Mouse (Mus musculus): ENCODE results near the gene Tmem91.

The Tmem91 gene

DNA sequence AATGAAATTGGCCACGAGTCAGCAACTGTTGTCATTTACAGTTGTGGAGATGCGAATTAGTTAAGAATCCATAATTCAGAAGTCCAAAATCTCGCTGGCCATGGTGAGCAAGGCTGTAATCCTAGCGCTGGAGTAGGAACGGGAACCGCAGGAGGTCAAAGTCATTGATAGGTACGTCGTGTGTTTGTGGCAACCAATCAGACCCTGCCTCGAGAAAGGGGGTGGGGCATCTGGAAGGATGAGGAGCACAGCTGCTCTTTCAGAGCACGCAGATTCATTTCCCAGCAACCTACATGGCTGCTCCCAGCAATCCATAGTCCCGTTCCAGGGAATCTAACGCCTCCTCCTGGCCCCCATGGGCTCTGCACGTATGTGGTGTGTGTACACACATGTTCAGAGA, 24.9 kb upstream of the Tmem91 start:
- DNase-seq = no peak

DNA sequence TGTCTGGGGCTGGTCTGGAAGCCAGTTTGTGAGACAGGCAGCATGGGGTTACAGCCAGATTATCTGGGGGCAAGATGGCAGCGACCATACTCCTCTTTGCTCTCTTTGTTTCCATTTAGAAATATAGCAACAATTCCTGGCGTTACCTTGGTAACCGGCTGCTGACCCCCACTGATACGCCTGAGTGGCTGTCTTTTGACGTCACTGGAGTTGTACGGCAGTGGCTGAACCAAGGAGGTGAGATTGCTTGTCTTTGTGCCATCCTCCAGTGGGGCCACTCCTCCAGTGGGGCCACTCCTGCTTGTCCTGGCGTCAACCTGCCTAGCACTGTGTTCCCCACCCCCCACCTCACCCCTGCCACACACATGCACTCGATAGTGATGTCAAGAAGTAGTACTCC, 19.1 kb upstream of the Tmem91 start:
- DNase-seq = no peak

DNA sequence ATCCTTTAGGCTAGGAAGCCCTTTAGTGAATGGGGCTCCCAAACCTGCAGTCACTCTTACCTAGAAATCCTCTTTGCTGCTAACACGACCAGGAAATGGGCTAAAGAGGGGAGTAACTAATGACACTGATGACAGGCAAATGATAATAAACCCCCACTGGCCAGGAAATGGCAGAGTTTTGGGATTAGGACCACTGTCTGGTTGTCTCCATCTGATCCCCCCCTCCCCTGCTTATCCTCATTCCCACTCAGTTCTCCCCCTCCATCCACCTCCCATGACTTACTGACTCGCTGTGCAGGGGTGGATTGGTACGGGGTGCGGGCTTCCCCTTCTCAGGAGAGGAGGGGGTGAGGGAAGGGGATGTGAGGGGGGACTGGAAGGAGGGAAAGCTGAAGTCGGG, 15.1 kb upstream of the Tmem91 start:
- no peak for DNase-seq

DNA sequence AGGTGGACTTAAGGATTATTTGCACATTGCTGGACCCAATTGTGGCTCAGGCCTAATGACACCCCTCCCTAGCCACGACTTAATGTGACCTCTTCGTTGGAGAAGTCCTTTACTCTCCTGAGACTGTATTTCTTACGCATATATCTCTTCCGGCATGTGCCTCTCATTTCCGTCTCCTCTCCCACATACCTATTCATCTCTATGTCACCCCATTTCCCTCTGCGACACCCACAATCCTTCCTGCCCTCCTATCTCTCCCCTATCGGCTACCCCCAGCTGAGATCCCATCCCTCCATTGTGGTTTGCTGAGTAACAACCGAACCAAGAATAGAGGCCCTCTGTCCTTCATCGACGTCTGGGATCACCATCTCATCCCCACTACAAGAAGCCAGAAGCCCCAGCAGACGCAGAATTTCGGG, 14.6 kb upstream of the Tmem91 start:
- DNase-seq = no peak

DNA sequence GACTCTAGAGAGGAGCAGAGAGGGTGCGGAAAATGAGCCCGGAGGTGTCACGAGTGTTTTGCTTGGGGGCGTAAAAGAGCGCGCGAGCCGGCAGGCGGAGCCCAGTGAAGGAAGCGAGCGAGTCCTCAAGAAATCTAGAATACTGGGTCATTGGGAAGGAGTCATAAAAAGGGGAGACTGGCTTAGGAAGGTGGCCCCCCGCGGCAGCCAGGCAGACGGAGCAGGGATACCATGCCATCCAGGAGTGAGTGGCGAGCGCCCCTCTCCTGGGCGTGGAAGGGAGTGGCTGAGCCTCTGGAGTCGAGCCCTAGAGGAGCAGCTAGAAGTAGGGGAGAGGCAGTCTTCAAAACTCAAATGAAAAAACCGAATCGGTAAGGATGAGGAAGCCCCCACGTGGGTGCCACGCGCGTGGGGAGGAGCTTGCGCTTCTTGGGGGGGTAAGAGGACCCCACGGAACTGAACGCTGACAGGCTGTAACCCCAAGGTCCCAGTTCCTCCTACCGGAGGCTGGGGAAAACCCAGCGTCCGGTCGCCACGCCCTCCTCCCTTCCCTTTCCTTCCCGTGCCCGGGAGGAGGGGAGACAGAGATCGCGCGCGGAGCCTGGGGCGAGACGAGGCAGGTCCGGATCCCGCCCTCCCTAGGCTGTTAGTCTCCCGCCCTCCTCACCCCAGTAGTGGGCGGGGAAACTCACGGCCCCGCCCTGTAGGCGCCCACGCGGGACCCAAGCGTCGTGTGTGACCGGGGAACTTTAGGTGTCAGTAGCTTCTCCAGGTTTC, 14.0 kb upstream of the Tmem91 start:
- DNase-seq = peak; percentile 78

DNA sequence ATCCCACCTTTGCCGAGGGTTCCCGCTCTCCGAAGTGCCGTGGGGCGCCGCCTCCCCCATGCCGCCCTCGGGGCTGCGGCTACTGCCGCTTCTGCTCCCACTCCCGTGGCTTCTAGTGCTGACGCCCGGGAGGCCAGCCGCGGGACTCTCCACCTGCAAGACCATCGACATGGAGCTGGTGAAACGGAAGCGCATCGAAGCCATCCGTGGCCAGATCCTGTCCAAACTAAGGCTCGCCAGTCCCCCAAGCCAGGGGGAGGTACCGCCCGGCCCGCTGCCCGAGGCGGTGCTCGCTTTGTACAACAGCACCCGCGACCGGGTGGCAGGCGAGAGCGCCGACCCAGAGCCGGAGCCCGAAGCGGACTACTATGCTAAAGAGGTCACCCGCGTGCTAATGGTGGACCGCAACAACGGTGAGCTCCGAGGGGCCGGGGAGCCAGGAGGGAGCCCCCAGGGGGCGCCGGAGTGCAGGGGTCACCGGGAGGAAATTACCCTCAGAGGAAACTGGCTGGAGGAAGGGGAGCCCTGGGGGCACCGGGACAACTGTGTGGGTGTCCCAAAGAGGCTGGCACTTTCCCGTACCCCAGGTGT, 12.9 kb upstream of the Tmem91 start:
- DNase-seq = peak; percentile 49

DNA sequence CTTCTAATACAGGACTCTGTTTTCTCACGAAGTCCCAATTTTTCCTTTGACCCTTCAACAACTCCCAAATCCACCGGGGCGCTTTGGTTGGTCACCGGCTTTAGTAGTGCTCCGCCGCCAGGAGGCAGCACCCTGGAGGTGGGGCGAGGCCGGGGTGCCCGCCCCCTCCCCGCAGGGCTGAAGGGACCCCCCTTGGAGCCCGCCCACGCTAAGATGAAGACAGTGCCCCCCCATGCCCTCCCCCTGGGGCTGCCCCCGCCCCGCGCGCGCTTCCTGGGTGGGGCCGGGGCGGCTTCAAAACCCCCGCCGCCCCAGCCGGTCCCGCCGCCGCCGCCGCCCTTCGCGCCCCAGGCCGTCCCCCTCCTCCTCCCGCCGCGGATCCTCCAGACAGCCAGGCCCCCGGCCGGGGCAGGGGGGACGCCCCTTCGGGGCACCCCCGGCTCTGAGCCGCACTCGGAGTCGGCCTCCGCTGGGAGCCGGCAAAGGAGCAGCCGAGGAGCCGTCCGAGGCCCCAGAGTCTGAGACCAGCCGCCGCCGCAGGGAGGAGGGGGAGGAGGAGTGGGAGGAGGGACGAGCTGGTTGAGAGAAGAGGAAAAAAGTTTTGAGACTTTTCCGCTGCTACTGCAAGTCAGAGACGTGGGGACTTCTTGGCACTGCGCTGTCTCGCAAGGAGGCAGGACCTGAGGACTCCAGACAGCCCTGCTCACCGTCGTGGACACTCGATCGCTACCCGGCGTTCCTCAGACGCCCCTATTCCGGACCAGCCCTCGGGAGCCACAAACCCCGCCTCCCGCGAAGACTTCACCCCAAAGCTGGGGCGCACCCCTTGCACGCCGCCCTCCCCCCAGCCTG, 11.9 kb upstream of the Tmem91 start, which contains the start of gene Tgfb1:
Gene Tgfb1, plus strand, starts transcription at position 323 of the 852 bp plus-strand sequence.
- DNase-seq = peak; percentile 76

DNA sequence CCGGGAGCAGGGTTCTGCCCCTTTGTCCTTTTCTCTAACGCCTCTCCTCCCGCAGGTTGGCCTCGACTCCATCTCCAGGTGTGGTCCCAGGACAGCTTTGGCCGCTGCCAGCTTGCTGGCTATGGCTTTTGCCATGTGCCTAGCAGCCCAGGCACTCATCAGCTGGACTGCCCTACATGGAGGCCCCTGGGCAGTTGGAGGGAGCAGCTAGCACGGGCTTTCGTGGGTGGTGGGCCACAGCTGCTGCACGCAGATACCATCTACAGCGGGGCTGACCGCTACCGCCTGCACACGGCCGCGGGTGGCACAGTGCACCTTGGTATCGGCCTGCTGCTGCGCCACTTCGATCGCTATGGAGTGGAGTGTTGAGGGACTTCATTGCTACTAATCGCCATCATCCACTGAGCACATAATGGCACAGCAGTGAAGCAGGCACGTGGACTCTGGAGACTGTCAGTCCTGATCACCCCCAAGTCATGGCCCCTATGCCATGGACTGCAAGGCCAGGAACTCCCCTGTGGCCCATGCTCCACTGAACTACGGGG, 11.0 kb upstream of the Tmem91 start:
- no peak for DNase-seq

DNA sequence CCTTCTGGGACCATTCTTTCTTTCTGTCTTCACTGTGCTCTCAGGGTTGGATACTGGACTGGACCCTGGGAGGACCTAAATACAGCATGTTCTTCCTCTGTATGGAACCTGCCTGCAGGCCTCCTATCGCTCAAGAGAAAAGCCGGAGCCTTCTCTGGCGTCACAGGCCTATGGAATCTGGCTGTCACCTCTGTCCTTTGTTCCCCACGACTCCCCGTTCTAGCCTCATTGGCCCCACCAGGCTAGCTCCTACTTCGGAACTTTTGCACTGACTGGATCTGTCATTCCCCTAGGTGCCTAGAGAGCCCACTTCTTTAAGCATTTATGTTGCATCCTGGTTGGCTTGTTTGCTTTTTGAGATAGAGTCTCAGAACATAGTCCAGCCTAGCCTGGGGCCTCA, 9.7 kb upstream of the Tmem91 start:
- DNase-seq = no peak

DNA sequence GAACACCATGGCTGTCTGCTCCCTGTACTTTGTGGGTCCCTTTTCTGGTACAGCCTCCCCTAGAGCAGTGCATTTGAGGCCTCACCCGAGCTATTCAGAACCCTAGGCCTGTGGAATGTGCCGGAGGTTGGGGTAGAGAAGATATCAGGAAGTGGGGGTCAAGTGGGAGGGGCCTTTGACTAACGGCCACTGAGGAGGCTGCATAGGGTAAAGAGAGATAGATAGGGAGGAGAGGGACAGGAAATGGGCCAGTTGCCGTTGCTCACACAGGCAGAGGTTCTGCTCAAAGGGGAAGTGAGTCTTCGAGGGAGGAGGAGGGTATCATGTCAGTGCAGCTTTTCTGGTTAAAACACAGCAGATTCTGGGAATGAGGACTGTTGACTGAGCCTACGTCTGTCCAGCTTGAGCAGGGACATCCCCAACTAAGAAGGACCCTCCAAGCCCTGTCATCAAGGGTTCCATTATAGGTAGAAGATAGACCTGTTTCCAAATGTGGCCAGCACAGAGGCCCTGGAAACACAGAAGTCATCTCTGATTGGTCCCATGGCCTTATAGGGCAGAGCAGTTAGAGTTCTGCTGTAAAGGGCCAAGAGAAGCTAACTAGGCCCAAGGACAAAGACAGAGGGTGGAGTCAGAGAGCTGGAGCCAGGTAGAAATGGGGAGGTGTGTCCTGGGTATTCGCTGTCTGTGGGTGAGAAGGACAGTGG, 8.7 kb upstream of the Tmem91 start:
- no peak for DNase-seq

DNA sequence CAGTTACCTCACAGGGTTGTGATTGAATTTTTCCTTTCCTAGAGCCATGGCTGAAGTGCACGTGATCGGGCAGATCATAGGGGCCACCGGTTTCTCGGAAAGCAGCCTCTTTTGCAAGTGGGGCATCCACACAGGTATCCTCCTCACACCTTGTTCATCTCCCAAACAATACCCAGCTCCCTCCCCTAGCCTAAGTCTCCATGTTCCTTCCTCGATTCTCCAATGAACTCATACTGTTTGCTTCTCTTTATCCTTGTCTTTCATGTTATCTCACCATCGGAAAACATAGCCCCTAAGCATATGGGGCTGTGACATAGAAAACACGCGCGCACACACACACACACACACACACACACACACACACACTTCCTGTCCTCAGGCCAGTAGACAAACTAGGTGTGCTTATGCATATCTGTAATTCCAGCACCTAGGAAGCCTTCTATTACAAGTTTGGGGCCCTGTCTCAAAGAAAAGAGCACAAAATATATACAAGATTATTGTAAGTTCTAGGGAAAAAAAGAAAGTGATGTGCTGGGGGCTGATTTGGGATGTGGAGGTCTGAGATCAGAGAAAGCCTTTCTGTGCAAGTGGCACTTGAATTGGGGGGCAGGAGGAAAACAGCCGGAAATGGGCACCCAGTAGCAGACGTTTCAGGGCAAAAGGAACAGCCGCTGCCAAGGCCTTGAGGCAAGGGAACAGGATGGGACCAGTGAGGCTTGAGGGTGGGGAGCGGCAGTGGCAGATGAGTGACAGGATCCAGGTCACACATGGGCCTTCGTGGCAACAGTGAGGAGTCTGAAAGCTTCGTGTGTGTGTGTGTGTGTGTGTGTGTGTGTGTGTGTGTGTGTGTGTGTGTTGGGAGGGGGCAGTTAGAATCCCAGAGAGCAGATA, 6.6 kb upstream of the Tmem91 start:
- no peak for DNase-seq

DNA sequence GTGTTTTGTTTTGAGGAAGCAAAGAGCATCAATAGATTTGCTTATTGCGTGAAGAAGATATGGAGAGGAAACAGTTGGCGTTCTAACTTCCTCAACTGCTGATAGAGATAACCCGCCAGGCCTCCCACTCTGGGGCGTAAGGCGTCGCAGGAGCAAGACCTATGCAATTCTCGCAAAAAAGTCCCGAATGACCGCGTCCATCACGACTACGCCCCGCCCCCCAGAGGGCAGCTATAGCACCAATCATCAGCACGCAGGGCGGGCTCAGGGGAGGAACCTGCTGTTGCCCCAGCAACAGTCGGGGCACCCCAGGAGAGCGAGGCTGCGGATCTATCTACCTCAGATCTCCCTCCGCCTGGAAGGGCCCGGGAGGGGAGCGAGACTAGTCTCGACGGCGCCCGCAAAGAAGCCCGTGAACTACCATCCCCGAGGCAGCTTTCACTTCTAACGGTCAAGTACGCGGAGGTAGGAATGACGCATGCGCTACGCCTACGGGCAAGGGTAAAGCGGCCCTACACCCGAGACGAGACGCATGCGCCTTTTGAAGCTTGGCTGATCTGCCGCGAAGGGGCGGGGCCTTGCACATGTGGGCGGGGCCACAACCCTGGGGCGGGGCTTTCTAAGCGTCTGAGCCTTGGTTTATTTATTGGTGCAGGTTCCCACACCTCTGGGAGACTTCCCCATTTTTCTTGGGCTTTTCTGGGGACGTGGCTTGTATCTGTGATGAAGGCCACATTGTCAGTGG, 5.7 kb upstream of the Tmem91 start, which contains the start of gene B9d2:
Gene B9d2, plus strand, starts transcription at position 267 of the 745 bp plus-strand sequence.
- peak; percentile 97 for DNase-seq

DNA sequence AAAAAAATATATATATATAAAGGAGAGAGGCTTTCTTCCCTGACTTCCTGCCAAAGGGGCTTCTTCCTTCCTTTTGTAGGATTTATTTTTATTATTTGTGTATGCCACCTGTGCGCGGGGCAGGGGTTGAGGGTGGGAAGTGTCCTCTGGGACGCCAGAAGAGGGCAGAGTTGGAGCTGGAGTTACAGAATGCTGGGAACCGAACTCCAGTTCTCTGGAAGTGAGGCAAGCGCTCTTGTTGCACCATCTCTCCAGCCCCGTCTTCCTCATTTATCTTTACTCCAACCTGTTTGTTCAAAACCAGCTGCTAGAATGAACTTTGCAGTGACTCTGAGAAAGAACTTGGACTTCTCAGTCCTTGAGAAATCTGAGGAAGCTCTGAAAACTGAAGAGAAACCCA, 5.0 kb upstream of the Tmem91 start:
- peak; percentile 36 for DNase-seq

DNA sequence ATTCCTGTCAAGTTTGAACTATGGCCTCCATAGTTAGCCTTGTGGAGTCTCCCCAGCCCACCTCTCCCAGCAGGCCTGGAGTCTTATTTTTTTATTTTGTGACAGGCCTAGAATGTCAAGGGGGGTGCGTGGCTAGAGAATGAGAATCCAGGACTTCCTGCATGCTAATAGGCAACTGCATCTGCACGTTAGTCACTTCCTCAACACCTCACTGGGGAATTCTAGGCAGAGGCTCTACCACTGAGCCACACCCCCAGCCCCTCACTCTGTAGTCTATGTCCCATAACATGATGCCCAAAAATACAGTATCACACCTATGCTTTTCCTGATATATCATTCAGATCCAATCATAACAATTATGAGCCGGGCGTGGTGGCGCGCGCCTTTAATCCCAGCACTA, 2.0 kb upstream of the Tmem91 start:
- DNase-seq = no peak

DNA sequence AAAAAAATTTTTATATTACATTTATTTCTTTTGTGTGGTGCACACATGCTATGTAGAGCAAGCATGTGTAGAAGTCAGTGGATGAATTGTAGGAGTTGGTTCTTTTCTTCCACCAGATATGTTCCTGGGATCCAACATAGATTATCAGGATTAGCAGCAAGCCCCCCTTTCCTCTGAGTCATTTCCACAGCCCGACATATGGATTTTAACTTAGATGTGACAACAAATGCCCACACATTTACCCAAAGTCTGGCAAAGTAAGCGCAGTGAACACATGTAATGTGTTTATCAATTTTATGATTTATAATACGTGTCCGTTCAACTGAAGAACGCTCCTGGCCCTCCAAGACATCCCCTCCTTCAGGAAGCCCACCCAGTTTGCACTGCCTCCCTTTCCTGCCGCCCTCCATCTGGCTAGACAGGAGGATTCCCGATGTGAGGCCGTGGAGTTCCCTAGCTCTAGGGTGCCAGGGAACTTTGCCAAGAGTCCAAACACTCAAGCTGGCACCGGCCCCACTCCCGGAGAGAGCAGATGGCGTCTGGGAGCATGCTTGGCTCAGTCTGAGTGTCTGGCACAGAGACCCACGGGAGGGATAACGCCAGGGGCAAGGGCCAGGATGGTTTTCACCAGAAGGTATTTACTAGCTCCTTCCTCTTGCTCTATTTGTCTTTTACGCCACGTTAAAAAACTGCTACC, 1.3 kb upstream of the Tmem91 start:
- no peak for DNase-seq

DNA sequence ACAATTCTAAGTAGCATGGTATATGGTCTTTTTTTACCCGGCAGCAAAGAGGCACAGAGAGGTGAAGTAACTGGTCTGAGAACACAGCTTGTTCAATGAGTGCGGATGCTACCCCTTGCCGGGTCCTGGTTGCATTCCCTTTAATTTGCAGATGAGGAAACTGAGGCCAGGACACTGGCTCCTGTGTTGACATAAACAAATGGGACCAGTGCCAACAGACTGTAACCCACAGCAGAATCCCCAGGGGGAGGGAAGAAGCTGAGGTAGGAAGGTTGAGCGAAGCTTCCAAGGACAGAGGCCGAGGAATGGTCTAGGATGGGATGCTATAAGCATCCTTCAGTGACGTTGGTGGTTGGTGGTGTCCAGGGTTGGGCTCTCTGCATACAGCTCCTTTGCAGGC, 439 bp upstream of the Tmem91 start:
- no peak for DNase-seq

DNA sequence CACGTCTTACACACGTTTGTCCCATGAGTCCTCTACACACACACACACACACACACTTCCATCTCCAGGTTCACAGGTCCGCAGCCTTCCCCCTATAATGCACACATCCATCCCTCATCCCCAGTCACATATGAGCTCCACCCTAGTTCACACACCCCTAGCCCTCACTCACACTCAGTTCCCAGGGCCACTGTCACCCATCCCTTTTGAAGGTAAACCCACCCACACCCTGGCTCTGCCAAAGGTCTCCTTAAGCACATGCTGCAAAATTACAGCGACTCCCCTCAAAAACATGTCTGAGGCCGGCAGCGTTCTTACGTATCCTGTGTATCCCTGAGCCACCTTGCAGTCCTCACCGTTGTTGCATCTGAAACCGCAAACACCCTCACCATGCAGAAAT, 669 bp downstream of the Tmem91 start:
- no peak for DNase-seq

DNA sequence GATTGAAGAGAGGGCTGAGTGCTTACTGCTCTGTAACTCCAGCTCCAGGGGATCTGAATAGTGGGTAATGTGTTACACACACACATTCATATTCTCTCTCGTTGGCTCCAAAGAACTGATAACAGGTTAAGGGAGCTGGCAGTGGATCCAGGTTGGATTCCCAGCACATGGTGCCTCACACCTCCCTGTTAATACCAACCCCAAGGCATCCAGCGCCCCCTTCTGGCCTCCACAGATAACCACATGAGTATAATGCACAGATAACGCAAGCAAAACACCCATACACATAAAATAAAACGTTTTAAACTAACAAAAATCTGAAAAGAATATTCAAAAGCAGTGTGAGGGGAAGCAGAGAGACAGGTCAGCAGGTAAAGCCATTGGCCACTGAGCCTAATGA, 2.5 kb downstream of the Tmem91 start:
- DNase-seq = no peak

DNA sequence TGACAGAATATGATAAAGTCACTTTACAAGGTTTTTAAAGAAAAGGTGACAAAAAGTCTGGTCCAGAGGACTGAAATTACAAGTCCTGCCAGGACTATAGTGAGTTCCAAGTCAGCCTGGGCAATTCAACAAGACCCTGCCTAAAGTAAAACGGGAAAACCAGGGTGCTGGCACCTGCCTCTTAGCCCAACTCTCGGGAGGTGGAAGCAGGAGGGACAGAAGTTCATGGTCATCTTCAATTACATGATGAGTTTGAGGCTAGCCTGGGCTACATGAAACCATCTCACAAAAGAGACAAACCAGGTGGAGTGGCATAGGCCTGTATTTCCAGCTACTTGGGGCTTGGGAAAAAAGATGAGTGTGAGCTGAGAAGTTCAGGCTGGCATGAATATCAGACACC, 3.3 kb downstream of the Tmem91 start:
- no peak for DNase-seq

DNA sequence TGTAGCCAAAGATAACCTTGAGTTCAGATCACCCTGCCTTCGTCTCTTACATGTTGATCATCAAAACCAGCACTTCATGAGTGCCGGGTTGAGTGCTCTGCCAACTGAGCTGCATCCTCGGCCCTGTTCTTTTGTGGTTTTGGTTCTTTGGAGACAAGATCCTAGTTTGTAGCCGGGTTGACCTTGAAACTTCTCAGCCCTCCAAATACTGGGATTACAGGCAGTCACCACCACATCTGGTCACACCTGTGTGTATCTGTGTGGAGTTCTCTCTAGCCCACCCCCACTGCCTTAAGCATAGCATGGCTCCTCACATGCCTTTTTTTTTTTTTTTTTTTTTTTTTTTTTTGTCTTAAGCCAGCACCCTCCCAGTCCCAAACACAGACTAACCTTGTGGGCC, 4.9 kb downstream of the Tmem91 start:
- DNase-seq = no peak

Measured in embryo, embryonic 11 days (tissue).